Mouse (Mus musculus) heart, embryonic 10.5 days (tissue): ENCODE data around the gene Vmo1. TPM values are rescaled to one million over a fixed set of nuclear protein-coding genes. Genes with fewer than 3 reads are reported as not detected.

ENCODE experiments used
- polyA plus RNA-seq: library from polyadenylated mRNA; unstranded; fragments of >200 nt; fragmentation: Nextera tagmentation; extraction: Ambion mirVana; gene quantifications from 2 replicates; pipeline ENCODE4 v1.2.1, GENCODE M21; 2016

The Vmo1 gene
- polyA plus RNA-seq, 1 experiment from 2014 or later: not detected

Other genes with a start within 250 kb of the Vmo1 start
- gene Alox12e, start 192.0 kb downstream of the Vmo1 start, polyA plus RNA-seq: not detected in 2 replicates
- gene Alox15, start 162.6 kb downstream of the Vmo1 start, polyA plus RNA-seq: 0.13 and 0.14 TPM in 2 replicates
- 37.9 and 42.9 TPM in 2 replicates for gene Pelp1, start 104.6 kb downstream of the Vmo1 start, polyA plus RNA-seq
- gene Arrb2, start 82.0 kb downstream of the Vmo1 start, polyA plus RNA-seq: 11.5 and 19.3 TPM in 2 replicates
- gene Med11, start 62.7 kb downstream of the Vmo1 start, polyA plus RNA-seq: 31.0 and 37.5 TPM in 2 replicates
- 0.73 and 1.2 TPM in 2 replicates for gene Zmynd15, start 55.2 kb downstream of the Vmo1 start, polyA plus RNA-seq
- 3.7 and 6.0 TPM in 2 replicates for gene Cxcl16, start 54.6 kb downstream of the Vmo1 start, polyA plus RNA-seq
- 6.2 and 7.4 TPM in 2 replicates for gene Tm4sf5, start 9.4 kb downstream of the Vmo1 start, polyA plus RNA-seq
- 0.25 and 4.3 TPM in 2 replicates for gene Gltpd2, start 4.6 kb upstream of the Vmo1 start, polyA plus RNA-seq
- 825 and 969 TPM in 2 replicates for gene Psmb6, start 10.8 kb upstream of the Vmo1 start, polyA plus RNA-seq
- not detected in 2 replicates for gene Gm40193, start 18.3 kb upstream of the Vmo1 start, polyA plus RNA-seq
- 9.4 TPM in 2 replicates for gene Pld2, start 25.4 kb upstream of the Vmo1 start, polyA plus RNA-seq
- 12.6 and 14.9 TPM in 2 replicates for gene Mink1, start 48.3 kb upstream of the Vmo1 start, polyA plus RNA-seq
- gene 4930544D05Rik, start 101.2 kb upstream of the Vmo1 start, polyA plus RNA-seq: not detected in 2 replicates
- not detected in 2 replicates for gene Chrne, start 104.6 kb upstream of the Vmo1 start, polyA plus RNA-seq
- gene Gp1ba, start 124.5 kb upstream of the Vmo1 start, polyA plus RNA-seq: 1.6 and 1.9 TPM in 2 replicates
- gene Rnf167, start 132.6 kb upstream of the Vmo1 start, polyA plus RNA-seq: 68.3 and 74.4 TPM in 2 replicates
- 207 and 246 TPM in 2 replicates for gene Slc25a11, start 132.9 kb upstream of the Vmo1 start, polyA plus RNA-seq
- gene Pfn1, start 140.0 kb upstream of the Vmo1 start, polyA plus RNA-seq: 2,022 and 2,208 TPM in 2 replicates
- 188 and 256 TPM in 2 replicates for gene Eno3, start 142.6 kb upstream of the Vmo1 start, polyA plus RNA-seq
- 204 and 209 TPM in 2 replicates for gene Spag7, start 154.8 kb upstream of the Vmo1 start, polyA plus RNA-seq
- gene Camta2, start 173.5 kb upstream of the Vmo1 start, polyA plus RNA-seq: 12.0 and 12.5 TPM in 2 replicates
- 1.6 and 2.4 TPM in 2 replicates for gene Inca1, start 185.5 kb upstream of the Vmo1 start, polyA plus RNA-seq
- gene Kif1c, start 185.9 kb upstream of the Vmo1 start, polyA plus RNA-seq: 2.1 and 2.6 TPM in 2 replicates
- gene Zfp3, start 249.6 kb upstream of the Vmo1 start, polyA plus RNA-seq: 7.6 and 8.9 TPM in 2 replicates